Mouse (Mus musculus) liver, embryonic 13.5 days (tissue): Measurements from ENCODE around the gene Fbln5. TPM values are rescaled to one million over a fixed set of nuclear protein-coding genes. Genes with fewer than 3 reads are reported as not detected.

Experiments
- ATAC-seq: fragments of 200-750 bp; cut with Nextera tagmentation; 2 replicates; pipeline ENCODE4 v1.8.0; 2017; ENCODE audit warnings: low read depth, mild to moderate bottlenecking, moderate number of reproducible peaks, moderate library complexity
- DNase-seq: peaks from one replicate; pipeline ENCODE4 v3.0.0; 2022
- H3K27ac ChIP-seq: fragments of 300-500 bp; sonication (generic); 2 replicates; pipeline ENCODE4 v1.5.1; 2015; ENCODE audit warnings: moderate library complexity, mild to moderate bottlenecking, inconsistent platforms
- H3K27me3 ChIP-seq: fragments of 300-500 bp; sonication (generic); 2 replicates; pipeline ENCODE4 v1.6.1; 2015; ENCODE audit warnings: mild to moderate bottlenecking, inconsistent platforms
- H3K36me3 ChIP-seq: fragments of 300-500 bp; sonication (generic); 2 replicates; pipeline ENCODE4 v1.6.1; 2015; ENCODE audit warnings: mild to moderate bottlenecking, inconsistent platforms
- H3K4me1 ChIP-seq: fragments of 300-500 bp; sonication (generic); replicated peaks from 2 replicates; pipeline ENCODE4 v1.6.1; 2015; ENCODE audit warnings: inconsistent platforms
- H3K4me2 ChIP-seq: fragments of 300-500 bp; sonication (generic); 2 replicates; pipeline ENCODE4 v1.6.1; 2015; ENCODE audit warnings: inconsistent platforms, mild to moderate bottlenecking, moderate library complexity
- H3K4me3 ChIP-seq: fragments of 300-500 bp; sonication (generic); replicated peaks from 2 replicates; pipeline ENCODE4 v1.5.1; 2015; ENCODE audit warnings: mild to moderate bottlenecking, inconsistent platforms
- H3K9ac ChIP-seq: fragments of 300-500 bp; sonication (generic); 2 replicates; pipeline ENCODE4 v1.6.1; 2015; ENCODE audit warnings: mild to moderate bottlenecking, inconsistent platforms
- H3K9me3 ChIP-seq: fragments of 300-500 bp; sonication (generic); replicated peaks from 2 replicates; pipeline ENCODE4 v1.6.1; 2016; ENCODE audit warnings: inconsistent platforms
- WGBS: fragments of 180-500 bp; shearing (Covaris S2); methylation state at CpG from one replicate; pipeline ENCODE4 v1.1.7; 2015; ENCODE audit not compliant: insufficient replicate concordance; 5-methylcytosine and 5-hydroxymethylcytosine counted together
- polyA plus RNA-seq: library from polyadenylated mRNA; unstranded; fragments of >200 nt; fragmentation: Nextera tagmentation; extraction: Ambion mirVana; gene quantifications from 2 replicates; pipeline ENCODE4 v1.2.1, GENCODE M21; 2015

Fbln5 gene
- polyA plus RNA-seq, 1 experiment from 2014 or later, result 5.6 TPM

- Histone ChIP-seq H3K36me3 (no peaks in the 10 kb centered on the region), H3K4me1 (no peaks in the 10 kb centered on the region), H3K27ac (no peak overlapping the region), H3K4me2 (no peak overlapping the region), H3K9ac (no peak overlapping the region), H3K4me3 (no peak overlapping the region), H3K27me3 (no peaks in the 10 kb centered on the region), H3K9me3 (no peaks in the 10 kb centered on the region)
- WGBS, result 68% methylated on average over 5 of the region's 5 CpGs
- DNase-seq (no peak), ATAC-seq (no peak)
These were observed 42.5 kb downstream of the Fbln5 start for GRCm38 (mm10) chr12:101776383-101776782.

- H3K4me3 ChIP-seq, result no peak overlapping the region
- ATAC-seq (no peak), DNase-seq (no peak)
- WGBS, result 58% methylated on average over 4 of the region's 4 CpGs
- H3K27me3 ChIP-seq, result no peaks in the 10 kb centered on the region
- no peak overlapping the region for H3K4me2 ChIP-seq
- no peaks in the 10 kb centered on the region for H3K36me3 ChIP-seq
- no peaks in the 10 kb centered on the region for H3K4me1 ChIP-seq
- H3K9ac ChIP-seq, result no peak overlapping the region
- no peaks in the 10 kb centered on the region for H3K9me3 ChIP-seq
- H3K27ac ChIP-seq, result no peak overlapping the region
These were observed 44.7 kb downstream of the Fbln5 start for GRCm38 (mm10) chr12:101774116-101774515.

DNA sequence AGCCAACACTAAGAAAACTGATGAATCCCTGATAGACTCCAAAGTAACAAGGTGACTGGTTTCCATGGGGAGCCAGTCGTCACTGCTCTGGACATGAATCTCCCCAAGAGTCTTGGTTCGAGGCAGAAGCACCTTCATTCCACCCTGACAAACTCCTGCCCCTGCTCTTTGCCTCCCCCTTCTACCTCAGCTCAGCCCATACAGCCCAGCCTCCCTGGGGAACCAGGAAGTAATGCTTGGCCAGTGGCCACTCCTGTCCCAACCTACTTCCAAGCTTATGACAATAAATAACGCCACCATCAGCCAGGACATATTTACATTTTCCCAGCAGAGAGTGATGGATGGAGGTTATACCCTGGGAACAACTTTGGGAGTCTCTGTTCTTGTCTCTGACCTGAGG, 45.9 kb downstream of the Fbln5 start:
- Histone ChIP-seq H3K4me2 (no peak overlapping the region), H3K4me3 (no peak overlapping the region), H3K9me3 (no peaks in the 10 kb centered on the region), H3K9ac (no peak overlapping the region), H3K27ac (no peak overlapping the region), H3K27me3 (no peaks in the 10 kb centered on the region), H3K4me1 (no peaks in the 10 kb centered on the region), H3K36me3 (no peaks in the 10 kb centered on the region)
- ATAC-seq (no peak), DNase-seq (no peak)
- 36% methylated on average over 3 of the region's 3 CpGs for WGBS

DNA sequence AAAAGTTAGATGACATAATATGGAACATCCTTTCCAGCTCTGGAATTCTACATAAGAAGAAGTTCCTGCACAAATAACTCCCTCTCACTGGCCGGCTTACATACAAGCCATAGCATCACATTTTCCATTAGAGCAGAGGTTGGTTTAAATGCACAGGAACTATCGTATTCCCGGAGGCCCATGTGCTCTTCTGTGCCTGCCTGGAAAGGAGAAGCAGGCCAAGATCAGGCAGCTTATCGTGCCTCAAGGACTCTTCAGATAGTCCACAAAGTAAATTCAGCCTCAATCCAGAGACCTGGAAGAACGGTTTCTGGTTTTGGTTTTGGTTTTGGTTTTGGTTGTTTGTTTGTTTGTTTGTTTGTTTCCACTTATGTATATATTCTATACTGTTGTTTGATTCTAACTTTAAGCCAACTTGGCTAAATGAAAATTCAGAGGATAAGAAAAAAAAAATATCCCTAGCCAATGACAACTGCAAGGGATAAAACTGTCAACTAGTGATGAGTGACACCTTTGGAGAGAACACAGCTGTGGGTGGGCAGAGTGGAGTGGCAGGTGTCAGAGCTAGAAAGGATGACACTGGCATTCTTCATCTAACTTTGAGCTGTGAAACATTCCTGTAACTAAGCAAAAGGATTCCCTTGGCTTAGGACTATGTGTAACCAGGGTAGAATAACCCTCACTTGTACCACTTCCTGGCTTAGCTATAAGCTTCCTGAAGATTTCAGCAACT, 48.4 kb downstream of the Fbln5 start:
- no peak overlapping the region for H3K9ac ChIP-seq
- H3K4me2 ChIP-seq, result no peak overlapping the region
- 0 out of 2 replicates have a peak, but pooled peaks cover 3% of the 10 kb centered on the region for H3K4me1 ChIP-seq
- no peaks in the 10 kb centered on the region for H3K27me3 ChIP-seq
- 61% methylated on average over 5 of the region's 5 CpGs for WGBS
- H3K9me3 ChIP-seq, result no peaks in the 10 kb centered on the region
- no peak for ATAC-seq
- H3K4me3 ChIP-seq, result no peak overlapping the region
- no peak overlapping the region for H3K27ac ChIP-seq
- no peaks in the 10 kb centered on the region for H3K36me3 ChIP-seq
- no peak for DNase-seq

DNA sequence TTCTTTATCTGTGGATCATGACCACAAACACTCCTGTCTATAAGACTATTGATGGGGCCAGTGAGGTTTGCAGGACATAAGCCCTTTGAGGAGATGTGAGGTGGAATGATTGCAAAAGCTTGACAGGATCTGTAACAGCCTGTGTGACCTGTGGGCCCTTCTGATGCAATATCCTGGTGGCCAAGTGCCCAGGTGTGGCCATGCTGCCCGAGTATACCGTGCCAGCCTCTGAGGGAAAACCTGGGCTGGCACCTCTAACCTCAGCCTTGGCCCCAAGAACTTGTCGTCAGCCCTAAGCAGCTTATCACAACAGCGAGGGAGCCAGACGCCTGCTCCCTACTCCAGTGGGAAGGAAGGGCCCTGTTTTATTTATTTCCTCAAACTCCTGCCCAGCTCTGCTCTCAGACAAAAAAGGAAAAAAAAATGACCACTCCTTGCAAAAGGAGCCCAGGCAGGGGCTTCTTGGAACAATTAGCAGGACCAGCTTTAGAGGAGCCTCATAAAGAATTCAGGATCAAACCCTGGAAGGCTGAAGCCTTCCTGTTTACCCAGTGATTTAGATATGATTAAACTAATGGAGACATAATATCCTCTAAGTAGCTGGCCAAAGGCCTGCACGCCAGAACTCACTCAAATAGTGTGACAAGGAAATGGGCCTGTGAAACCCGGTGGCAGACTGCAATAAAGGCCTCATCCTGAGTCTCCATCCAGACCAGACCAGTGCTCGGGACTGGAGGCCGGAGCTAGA, 51.4 kb downstream of the Fbln5 start:
- no peak for DNase-seq
- 0 out of 2 replicates have a peak, but pooled peaks cover 3% of the 10 kb centered on the region for H3K4me1 ChIP-seq
- no peak overlapping the region for H3K27ac ChIP-seq
- no peak overlapping the region for H3K9ac ChIP-seq
- no peak overlapping the region for H3K4me3 ChIP-seq
- no peak for ATAC-seq
- no peak overlapping the region for H3K4me2 ChIP-seq
- no peaks in the 10 kb centered on the region for H3K27me3 ChIP-seq
- 43% methylated on average over 9 of the region's 9 CpGs for WGBS
- H3K9me3 ChIP-seq, result no peaks in the 10 kb centered on the region
- H3K36me3 ChIP-seq, result no peaks in the 10 kb centered on the region

- Histone ChIP-seq H3K4me2 (no peak overlapping the region), H3K27me3 (no peaks in the 10 kb centered on the region), H3K27ac (no peak overlapping the region), H3K9ac (no peak overlapping the region), H3K36me3 (no peaks in the 10 kb centered on the region), H3K4me1 (0 out of 2 replicates have a peak, but pooled peaks cover 3% of the 10 kb centered on the region), H3K4me3 (no peak overlapping the region), H3K9me3 (no peaks in the 10 kb centered on the region)
- no peak for DNase-seq
- WGBS, result 51% methylated on average over 3 of the region's 3 CpGs
- ATAC-seq, result no peak
These were observed 52.5 kb downstream of the Fbln5 start for GRCm38 (mm10) chr12:101766228-101766852.

DNA sequence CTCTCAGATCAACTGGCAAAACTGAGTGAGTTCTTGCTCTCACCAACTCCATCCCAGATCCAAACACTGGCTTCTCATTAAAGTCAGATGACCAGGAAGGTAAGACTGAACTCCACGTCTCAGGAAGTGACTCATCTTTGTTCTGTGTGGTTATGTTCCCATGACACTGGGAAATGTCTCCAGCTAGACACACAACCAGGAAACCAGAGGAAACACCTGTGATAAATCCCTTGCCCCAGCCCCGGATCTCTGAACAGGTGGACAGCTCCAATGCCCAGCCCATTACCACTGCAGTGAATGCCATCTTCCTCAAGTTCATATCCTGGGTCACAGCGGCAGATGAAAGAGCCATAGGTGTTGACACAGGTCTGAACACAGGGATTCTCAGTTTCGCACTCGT, 54.0 kb downstream of the Fbln5 start:
- no peak overlapping the region for H3K4me2 ChIP-seq
- 0 out of 2 replicates have a peak, but pooled peaks cover 3% of the 10 kb centered on the region for H3K4me1 ChIP-seq
- H3K4me3 ChIP-seq, result no peak overlapping the region
- H3K27me3 ChIP-seq, result no peaks in the 10 kb centered on the region
- H3K27ac ChIP-seq, result no peak overlapping the region
- H3K9me3 ChIP-seq, result no peaks in the 10 kb centered on the region
- 55% methylated on average over 5 of the region's 5 CpGs for WGBS
- no peak overlapping the region for H3K9ac ChIP-seq
- ATAC-seq, result no peak
- H3K36me3 ChIP-seq, result no peaks in the 10 kb centered on the region
- DNase-seq, result no peak

DNA sequence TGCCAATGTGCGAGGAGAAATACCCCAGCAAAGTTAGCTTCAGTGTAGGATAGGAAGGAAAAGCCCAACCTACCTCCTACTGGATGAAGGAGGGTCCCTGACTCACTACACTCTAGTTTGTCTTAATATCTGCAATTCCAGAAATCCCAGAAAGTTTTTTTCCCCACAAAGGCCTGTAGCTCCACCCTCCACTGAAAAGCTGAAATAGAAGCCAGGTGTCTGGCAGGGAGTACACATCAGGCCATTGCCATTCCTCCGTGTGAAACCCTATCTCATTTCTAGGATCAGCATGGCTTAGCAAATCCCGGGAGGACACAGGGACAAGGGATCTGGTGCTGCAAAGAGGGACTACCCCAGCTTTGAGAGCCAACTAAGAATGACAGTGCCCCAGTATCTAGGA, 55.8 kb downstream of the Fbln5 start:
- Histone ChIP-seq H3K4me3 (no peak overlapping the region), H3K9ac (no peak overlapping the region), H3K36me3 (no peaks in the 10 kb centered on the region), H3K4me2 (no peak overlapping the region), H3K4me1 (0 out of 2 replicates have a peak, but pooled peaks cover 3% of the 10 kb centered on the region), H3K27me3 (no peaks in the 10 kb centered on the region), H3K27ac (no peak overlapping the region), H3K9me3 (no peaks in the 10 kb centered on the region)
- 60% methylated on average over 3 of the region's 3 CpGs for WGBS
- ATAC-seq (no peak), DNase-seq (no peak)

DNA sequence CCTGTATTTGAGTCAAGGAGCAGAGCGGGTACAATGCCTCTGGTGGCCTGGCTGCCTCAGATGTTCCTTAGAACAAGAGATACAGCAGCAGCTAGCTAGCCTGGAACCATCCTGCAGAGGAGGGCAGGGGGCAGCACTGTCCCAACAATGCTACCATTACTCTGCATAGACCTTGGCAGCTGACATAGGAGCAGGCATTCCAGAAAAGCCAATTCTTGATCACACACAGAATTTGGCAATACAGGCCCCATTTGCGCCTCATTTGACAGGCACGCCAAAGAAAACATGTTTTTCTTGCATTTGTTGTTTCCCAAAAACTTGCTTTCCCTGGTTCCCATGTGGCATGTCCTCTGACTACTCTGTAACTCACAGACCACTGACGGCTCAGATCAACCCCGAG, 56.8 kb downstream of the Fbln5 start:
- Histone ChIP-seq H3K27me3 (no peaks in the 10 kb centered on the region), H3K9me3 (no peaks in the 10 kb centered on the region), H3K9ac (no peak overlapping the region), H3K4me2 (no peak overlapping the region), H3K27ac (no peak overlapping the region), H3K4me1 (0 out of 2 replicates have a peak, but pooled peaks cover 3% of the 10 kb centered on the region), H3K36me3 (no peaks in the 10 kb centered on the region), H3K4me3 (no peak overlapping the region)
- DNase-seq, result no peak
- no peak for ATAC-seq
- WGBS, result 76% methylated on average over 5 of the region's 5 CpGs

GRCm38 (mm10) chr12:101759440-101760045, 59.3 kb downstream of the Fbln5 start:
- ATAC-seq, result no peak
- no peak for DNase-seq
- no peaks in the 10 kb centered on the region for H3K4me1 ChIP-seq
- no peaks in the 10 kb centered on the region for H3K27me3 ChIP-seq
- no peak overlapping the region for H3K4me2 ChIP-seq
- no peak overlapping the region for H3K9ac ChIP-seq
- H3K4me3 ChIP-seq, result no peak overlapping the region
- H3K36me3 ChIP-seq, result no peaks in the 10 kb centered on the region
- no peaks in the 10 kb centered on the region for H3K9me3 ChIP-seq
- WGBS, result 32% methylated on average over 6 of the region's 6 CpGs
- H3K27ac ChIP-seq, result no peak overlapping the region

GRCm38 (mm10) chr12:101758698-101759097, 60.2 kb downstream of the Fbln5 start:
- no peak for ATAC-seq

More at GRCm38 (mm10) chr12:101758698-101759097, 60.2 kb downstream of the Fbln5 start:
- Histone ChIP-seq H3K4me2 (no peak overlapping the region), H3K4me1 (no peaks in the 10 kb centered on the region), H3K36me3 (no peaks in the 10 kb centered on the region), H3K4me3 (no peak overlapping the region), H3K9ac (no peak overlapping the region), H3K27me3 (no peaks in the 10 kb centered on the region), H3K9me3 (no peaks in the 10 kb centered on the region), H3K27ac (no peak overlapping the region)
- DNase-seq, result no peak
